Mouse (Mus musculus) thymus, adult 18-20 months (tissue): ENCODE data around the gene Rpp38.

Experiments
- DNase-seq, 2 experiments: peaks; one replicate each; pipeline ENCODE4 v3.0.0; 2022; ENCODE audit warnings: mixed read lengths in 2 of 2

Rpp38 gene

GRCm38 (mm10) chr2:3332484-3333242 lies at the start of gene Rpp38:
Gene Rpp38 (minus strand): TSS chr2:3332643.
- peak; percentile 98 to 99 for DNase-seq

- DNase-seq, result no peak
Measured at GRCm38 (mm10) chr2:3365127-3365526, 32.7 kb upstream of the Rpp38 start.

GRCm38 (mm10) chr2:3361067-3361466 lies 28.6 kb upstream of the Rpp38 start:
- no peak for DNase-seq

- no peak for DNase-seq
Measured at GRCm38 (mm10) chr2:3357887-3358286, 25.4 kb upstream of the Rpp38 start.

- DNase-seq, result no peak
Measured at GRCm38 (mm10) chr2:3356311-3356710, 23.9 kb upstream of the Rpp38 start.

GRCm38 (mm10) chr2:3355793-3356192 lies 23.4 kb upstream of the Rpp38 start:
- no peak for DNase-seq

GRCm38 (mm10) chr2:3353160-3353559 lies 20.7 kb upstream of the Rpp38 start:
- DNase-seq, result no peak

GRCm38 (mm10) chr2:3348919-3349318 lies 16.5 kb upstream of the Rpp38 start:
- no peak for DNase-seq

- no peak for DNase-seq
Measured at GRCm38 (mm10) chr2:3348422-3348821, 16.0 kb upstream of the Rpp38 start.

GRCm38 (mm10) chr2:3335611-3336301 lies 3.3 kb upstream of the Rpp38 start, which contains the start of gene Acbd7:
Gene Acbd7 (plus strand): TSS chr2:3336168.
- DNase-seq, result peak; percentile 37 to 46

- DNase-seq, result no peak
Measured at GRCm38 (mm10) chr2:3333761-3334160, 1.3 kb upstream of the Rpp38 start.

- DNase-seq, result no peak
Measured at GRCm38 (mm10) chr2:3332056-3332455, 387 bp downstream of the Rpp38 start.

- DNase-seq, result no peak
Measured at GRCm38 (mm10) chr2:3331071-3331703, 1.3 kb downstream of the Rpp38 start.

GRCm38 (mm10) chr2:3327351-3327750 lies 5.1 kb downstream of the Rpp38 start:
- DNase-seq, result no peak

GRCm38 (mm10) chr2:3326547-3326946 lies 5.9 kb downstream of the Rpp38 start:
- no peak for DNase-seq

- DNase-seq, result no peak
Measured at GRCm38 (mm10) chr2:3324381-3325130, 7.9 kb downstream of the Rpp38 start.

GRCm38 (mm10) chr2:3323132-3323531 lies 9.3 kb downstream of the Rpp38 start:
- no peak for DNase-seq

GRCm38 (mm10) chr2:3305426-3306025 lies 26.9 kb downstream of the Rpp38 start:
- DNase-seq, result no peak

GRCm38 (mm10) chr2:3295826-3296225 lies 36.6 kb downstream of the Rpp38 start:
- DNase-seq, result no peak

GRCm38 (mm10) chr2:3292170-3292569 lies 40.3 kb downstream of the Rpp38 start:
- no peak for DNase-seq

GRCm38 (mm10) chr2:3289581-3289980 lies 42.9 kb downstream of the Rpp38 start:
- DNase-seq, result no peak

GRCm38 (mm10) chr2:3286243-3286642 lies 46.2 kb downstream of the Rpp38 start:
- DNase-seq, result no peak

GRCm38 (mm10) chr2:3285709-3286108 lies 46.7 kb downstream of the Rpp38 start:
- DNase-seq, result no peak
